Mouse (Mus musculus) heart, embryonic 15.5 days (tissue): Measurements from ENCODE around the gene Pik3r5. TPM values are rescaled to one million over a fixed set of nuclear protein-coding genes. Genes with fewer than 3 reads are reported as not detected.
A peak's percentile ranks its signal among the peaks of the same experiment; 100 is the strongest.

Experiments used
- ATAC-seq: fragments of 200-750 bp; cut with Nextera tagmentation; replicated peaks from 2 replicates; pipeline ENCODE4 v1.8.0; 2017; ENCODE audit warnings: low read depth, moderate TSS enrichment; ENCODE audit not compliant: insufficient number of reproducible peaks, insufficient read depth, low FRiP score
- H3K27ac ChIP-seq: fragments of 300-500 bp; sonication (generic); 2 replicates; pipeline ENCODE4 v1.5.1; 2015; ENCODE audit warnings: mild to moderate bottlenecking, inconsistent platforms
- H3K27me3 ChIP-seq: fragments of 300-500 bp; sonication (generic); 2 replicates; pipeline ENCODE4 v1.6.1; 2015; ENCODE audit warnings: inconsistent platforms
- H3K36me3 ChIP-seq: fragments of 300-500 bp; sonication (generic); 2 replicates; pipeline ENCODE4 v1.6.1; 2015; ENCODE audit warnings: mild to moderate bottlenecking, inconsistent platforms
- H3K4me1 ChIP-seq: fragments of 300-500 bp; sonication (generic); replicated peaks from 2 replicates; pipeline ENCODE4 v1.6.1; 2015; ENCODE audit warnings: inconsistent platforms
- H3K4me2 ChIP-seq: fragments of 300-500 bp; sonication (generic); 2 replicates; pipeline ENCODE4 v1.6.1; 2015; ENCODE audit warnings: inconsistent platforms, mild to moderate bottlenecking, moderate library complexity
- H3K4me3 ChIP-seq: fragments of 300-500 bp; sonication (generic); 2 replicates; pipeline ENCODE4 v1.5.1; 2015; ENCODE audit warnings: mild to moderate bottlenecking, inconsistent platforms
- H3K9ac ChIP-seq: fragments of 300-500 bp; sonication (generic); 2 replicates; pipeline ENCODE4 v1.6.1; 2015; ENCODE audit warnings: mild to moderate bottlenecking, inconsistent platforms
- H3K9me3 ChIP-seq: fragments of 300-500 bp; sonication (generic); replicated peaks from 2 replicates; pipeline ENCODE4 v1.6.1; 2016; ENCODE audit warnings: inconsistent platforms
- WGBS: fragments of 180-500 bp; shearing (Covaris S2); methylation state at CpG from one replicate; pipeline ENCODE4 v1.1.7; 2015; ENCODE audit warnings: mixed read lengths; 5-methylcytosine and 5-hydroxymethylcytosine counted together
- polyA plus RNA-seq: library from polyadenylated mRNA; unstranded; fragments of >200 nt; fragmentation: Nextera tagmentation; extraction: Ambion mirVana; gene quantifications from 2 replicates; pipeline ENCODE4 v1.2.1, GENCODE M21; 2015

Pik3r5 gene
- polyA plus RNA-seq, 1 experiment from 2014 or later = 0.68 TPM

DNA sequence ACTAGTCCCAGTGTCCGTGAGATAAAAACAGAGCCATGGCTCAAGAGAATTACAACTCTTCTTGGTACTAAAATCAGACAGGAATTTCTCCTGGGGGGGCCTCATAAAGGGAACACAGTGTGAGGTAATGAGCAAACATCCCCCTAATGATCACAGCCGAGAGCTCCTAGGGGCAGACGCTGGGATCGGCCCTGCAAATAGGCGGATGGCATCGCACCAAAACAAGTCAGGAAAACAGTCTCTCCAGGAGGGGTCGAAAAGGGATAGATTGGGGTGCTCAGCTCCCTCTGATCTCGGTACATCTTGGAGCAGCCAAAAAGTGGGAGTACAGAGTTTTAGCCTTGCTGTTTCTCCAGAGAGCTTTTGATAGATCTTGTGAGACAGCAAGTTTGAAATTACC lies 42.3 kb upstream of the Pik3r5 start:
- no peak for ATAC-seq
- H3K27ac ChIP-seq = peak overlapping the region; percentile 67
- H3K36me3 ChIP-seq = no peaks in the 10 kb centered on the region
- H3K9ac ChIP-seq = no peak overlapping the region
- peaks cover 78% of the 10 kb centered on the region for H3K27me3 ChIP-seq
- WGBS = 12% methylated on average over 8 of the region's 8 CpGs
- H3K4me1 ChIP-seq = peaks cover 48% of the 10 kb centered on the region
- H3K4me3 ChIP-seq = no peak overlapping the region
- no peaks in the 10 kb centered on the region for H3K9me3 ChIP-seq
- H3K4me2 ChIP-seq = peak overlapping the region; percentile 19; the same call in 1 of the 2 replicates

DNA sequence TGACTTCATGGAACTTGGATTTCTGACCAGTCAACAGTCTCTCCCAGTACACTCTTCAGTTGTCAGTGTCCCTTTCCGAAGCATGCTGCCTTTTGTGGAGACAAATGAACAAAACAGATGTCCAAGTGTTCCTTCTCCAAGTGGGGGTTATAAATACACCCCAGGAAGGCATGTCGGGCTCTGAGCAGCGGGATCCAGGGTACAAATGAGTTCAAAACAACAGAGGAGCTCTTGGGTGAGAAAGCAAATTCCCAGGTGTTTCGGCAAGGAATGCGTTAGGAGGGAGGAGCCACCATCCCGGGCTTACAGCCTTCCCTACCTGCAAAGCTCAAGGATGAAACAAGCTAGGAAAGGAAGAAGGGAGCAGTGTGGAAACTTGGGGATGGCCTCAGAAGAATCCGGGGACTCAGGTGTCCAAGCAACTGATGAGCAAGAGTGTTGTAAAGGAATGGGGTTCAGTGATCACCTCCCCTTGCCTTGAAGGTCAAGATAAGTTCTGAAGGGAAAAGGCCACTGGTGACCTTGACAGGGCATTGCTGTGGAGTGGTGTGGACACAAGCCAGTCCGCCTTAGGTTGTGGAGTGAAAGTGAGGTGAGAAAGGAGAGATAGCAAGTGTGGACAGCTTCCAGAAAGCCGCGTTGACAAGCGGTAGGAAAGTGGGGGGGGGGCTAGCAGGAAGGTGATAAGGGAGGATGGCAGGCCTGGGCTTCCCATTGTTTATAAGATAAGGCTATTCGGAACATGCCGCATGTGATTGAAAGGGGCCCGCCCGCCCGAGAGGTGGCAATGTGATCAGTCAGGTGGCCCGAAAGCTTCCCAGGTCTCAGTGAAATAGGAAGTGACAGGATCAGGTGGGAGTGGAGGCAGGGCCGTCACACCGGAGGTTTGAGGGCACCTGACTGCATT lies 41.3 kb upstream of the Pik3r5 start:
- H3K9me3 ChIP-seq = no peaks in the 10 kb centered on the region
- 4% methylated on average over 19 of the region's 19 CpGs for WGBS
- 0 out of 2 replicates have a peak overlapping the region, but pooled peaks have one; percentile 21 for H3K9ac ChIP-seq
- H3K4me1 ChIP-seq = peaks cover 38% of the 10 kb centered on the region
- H3K4me3 ChIP-seq = peak overlapping the region; percentile 6; the same call in 1 of the 2 replicates
- ATAC-seq = peak; percentile 78
- H3K27me3 ChIP-seq = peaks cover 74% of the 10 kb centered on the region
- no peaks in the 10 kb centered on the region for H3K36me3 ChIP-seq
- H3K4me2 ChIP-seq = peak overlapping the region; percentile 52
- peak overlapping the region; percentile 81 for H3K27ac ChIP-seq

DNA sequence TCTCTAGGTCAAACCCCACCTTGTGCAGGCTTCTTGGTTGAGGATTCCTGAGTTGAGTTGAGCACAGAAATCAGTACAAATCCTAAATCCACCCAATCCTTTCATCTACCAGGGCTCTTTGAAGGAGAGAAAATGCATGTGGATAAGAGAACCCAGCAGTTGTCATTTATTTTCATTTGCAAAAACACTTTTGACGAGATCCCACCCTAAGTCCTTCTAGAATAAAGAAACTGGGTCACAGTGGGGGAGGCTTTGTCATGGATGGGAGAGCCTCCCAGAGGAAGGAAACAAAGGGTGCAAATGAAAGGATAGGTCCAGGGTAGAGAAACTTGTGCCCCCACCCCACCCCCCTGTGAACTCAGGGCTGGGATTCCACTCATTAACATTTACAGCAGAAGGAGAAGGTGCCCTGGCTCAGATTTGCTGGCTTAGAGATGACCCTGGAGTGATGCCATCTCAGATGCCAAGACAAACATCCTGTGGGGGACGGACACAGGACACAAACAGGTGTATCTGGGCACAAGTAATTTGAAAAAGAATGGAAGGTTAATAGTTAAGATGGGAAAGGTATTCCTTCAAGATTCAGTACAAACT lies 37.9 kb upstream of the Pik3r5 start:
- no peaks in the 10 kb centered on the region for H3K36me3 ChIP-seq
- no peak overlapping the region for H3K4me3 ChIP-seq
- no peak overlapping the region for H3K27ac ChIP-seq
- H3K4me2 ChIP-seq = no peak overlapping the region
- no peak overlapping the region for H3K9ac ChIP-seq
- peaks cover 84% of the 10 kb centered on the region for H3K27me3 ChIP-seq
- H3K9me3 ChIP-seq = no peaks in the 10 kb centered on the region
- ATAC-seq = no peak
- 60% methylated on average over 2 of the region's 2 CpGs for WGBS
- H3K4me1 ChIP-seq = peaks cover 31% of the 10 kb centered on the region

DNA sequence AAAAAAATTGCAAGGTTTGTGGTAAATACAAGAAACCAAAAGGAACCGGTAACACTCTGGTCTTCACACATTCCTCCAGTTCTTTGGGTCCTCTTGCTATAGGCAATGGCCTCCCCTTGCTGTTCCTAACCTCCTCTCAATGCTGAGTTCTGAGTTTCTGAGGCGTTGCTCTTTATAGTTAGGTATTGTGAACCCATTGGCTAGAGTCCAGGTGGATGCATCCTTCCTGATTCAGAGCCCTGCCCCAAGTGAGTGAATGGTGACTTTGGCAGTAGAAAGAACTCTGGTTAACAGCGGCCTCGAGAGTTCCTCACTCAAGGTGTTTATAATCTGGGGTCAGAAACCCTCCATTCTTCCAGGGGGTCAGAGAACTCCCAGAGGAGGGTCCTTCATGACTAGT lies 37.2 kb upstream of the Pik3r5 start:
- 42% methylated on average over 4 of the region's 4 CpGs for WGBS
- Histone ChIP-seq H3K27me3 (peaks cover 84% of the 10 kb centered on the region), H3K27ac (no peak overlapping the region)

DNA sequence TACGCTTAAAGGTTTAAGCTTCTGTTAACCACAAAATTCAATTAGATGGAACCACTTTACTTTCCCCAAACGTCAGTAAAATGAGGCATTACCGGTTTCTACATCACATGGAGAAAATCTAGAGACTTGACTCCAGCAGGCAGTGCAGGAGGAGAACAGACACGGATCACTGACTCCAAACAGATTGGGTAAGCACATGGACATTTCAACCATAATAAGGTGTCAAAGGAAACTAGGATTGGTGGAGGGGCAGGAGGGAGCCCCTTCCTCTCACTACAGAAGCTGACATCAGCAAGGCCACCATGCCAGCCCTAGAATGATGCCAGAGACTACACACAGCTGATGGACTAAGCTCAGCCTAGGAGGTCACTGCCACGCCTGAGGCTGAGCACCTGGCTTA lies 36.4 kb upstream of the Pik3r5 start:
- no peak overlapping the region for H3K9ac ChIP-seq
- ATAC-seq = no peak
- no peak overlapping the region for H3K4me2 ChIP-seq
- H3K4me1 ChIP-seq = peaks cover 37% of the 10 kb centered on the region
- H3K27me3 ChIP-seq = peaks cover 90% of the 10 kb centered on the region
- no peaks in the 10 kb centered on the region for H3K9me3 ChIP-seq
- WGBS = 69% methylated on average over 5 of the region's 5 CpGs
- no peaks in the 10 kb centered on the region for H3K36me3 ChIP-seq
- no peak overlapping the region for H3K27ac ChIP-seq
- no peak overlapping the region for H3K4me3 ChIP-seq

More for the DNA sequence above, 37.2 kb upstream of the Pik3r5 start:
- H3K4me3 ChIP-seq = no peak overlapping the region
- ATAC-seq = no peak
- H3K36me3 ChIP-seq = no peaks in the 10 kb centered on the region
- H3K9ac ChIP-seq = no peak overlapping the region
- no peaks in the 10 kb centered on the region for H3K9me3 ChIP-seq
- peaks cover 34% of the 10 kb centered on the region for H3K4me1 ChIP-seq
- H3K4me2 ChIP-seq = no peak overlapping the region

DNA sequence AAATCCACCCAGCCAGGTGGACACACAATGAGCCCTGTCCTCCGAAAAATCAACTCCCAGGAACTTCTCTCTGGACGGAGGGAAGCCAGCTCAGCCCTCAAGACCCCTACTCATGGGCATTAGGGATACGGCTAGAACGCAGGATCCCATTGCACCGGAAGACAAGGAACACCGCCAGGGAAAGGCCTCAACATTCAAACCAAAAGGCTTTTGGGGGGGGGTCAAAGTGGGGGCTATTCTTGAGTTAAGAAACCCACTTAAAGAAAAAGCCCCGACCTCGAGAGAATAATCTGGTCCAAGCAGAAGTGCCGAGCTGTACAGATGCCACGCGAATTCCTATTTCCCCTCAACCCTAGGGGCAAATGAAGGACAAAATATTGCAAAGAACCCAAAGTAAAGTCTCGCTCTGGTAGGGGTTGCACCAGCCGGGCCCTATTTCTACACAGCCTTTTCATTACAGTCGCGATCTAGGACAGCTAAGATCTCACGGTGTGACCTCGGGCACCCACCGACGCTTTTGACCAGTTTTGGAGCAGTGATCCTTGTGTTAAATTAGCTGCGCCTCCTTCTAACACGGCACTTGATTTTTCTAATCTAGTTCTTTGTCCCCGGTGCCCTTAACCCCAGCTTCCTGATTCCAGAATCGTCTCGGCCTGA lies 32.9 kb upstream of the Pik3r5 start:
- H3K36me3 ChIP-seq = no peaks in the 10 kb centered on the region
- peaks cover 91% of the 10 kb centered on the region for H3K27me3 ChIP-seq
- peak overlapping the region; percentile 68 for H3K9ac ChIP-seq
- H3K27ac ChIP-seq = peak overlapping the region; percentile 72
- 20% methylated on average over 24 of the region's 24 CpGs for WGBS
- peaks cover 25% of the 10 kb centered on the region for H3K4me1 ChIP-seq
- no peaks in the 10 kb centered on the region for H3K9me3 ChIP-seq
- H3K4me3 ChIP-seq = peak overlapping the region; percentile 61
- no peak for ATAC-seq
- peak overlapping the region; percentile 97 for H3K4me2 ChIP-seq

DNA sequence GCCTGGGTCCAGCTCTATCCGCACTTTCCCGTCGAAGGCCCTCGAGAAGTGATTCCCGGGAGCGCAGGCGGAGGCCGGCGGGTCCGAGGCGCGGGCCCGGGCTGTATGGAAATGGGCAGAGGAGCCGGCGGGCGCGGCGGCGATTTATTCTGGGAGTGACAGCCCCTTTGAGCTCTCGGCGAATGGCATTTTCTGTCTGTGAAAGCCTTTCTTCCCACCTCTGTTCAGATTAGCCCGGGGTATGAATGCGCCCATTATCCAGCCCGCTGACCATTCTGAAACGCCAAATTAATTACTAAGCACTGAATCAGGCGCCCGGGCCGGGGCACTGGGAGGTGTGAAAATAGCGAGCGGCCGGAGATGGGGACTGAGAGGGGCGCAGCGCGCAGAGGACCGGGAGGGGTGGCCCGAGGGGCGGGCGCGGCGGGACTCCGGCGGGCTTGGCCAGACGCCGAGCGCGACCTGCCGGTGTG lies 32.3 kb upstream of the Pik3r5 start:
- H3K36me3 ChIP-seq = no peaks in the 10 kb centered on the region
- H3K27me3 ChIP-seq = peaks cover 88% of the 10 kb centered on the region
- H3K4me1 ChIP-seq = peaks cover 25% of the 10 kb centered on the region
- peak overlapping the region; percentile 61 for H3K4me3 ChIP-seq
- WGBS = 1% methylated on average over 47 of the region's 47 CpGs
- no peaks in the 10 kb centered on the region for H3K9me3 ChIP-seq
- H3K27ac ChIP-seq = peak overlapping the region; percentile 72
- H3K4me2 ChIP-seq = peak overlapping the region; percentile 97
- H3K9ac ChIP-seq = peak overlapping the region; percentile 68
- peak; percentile 40 for ATAC-seq

DNA sequence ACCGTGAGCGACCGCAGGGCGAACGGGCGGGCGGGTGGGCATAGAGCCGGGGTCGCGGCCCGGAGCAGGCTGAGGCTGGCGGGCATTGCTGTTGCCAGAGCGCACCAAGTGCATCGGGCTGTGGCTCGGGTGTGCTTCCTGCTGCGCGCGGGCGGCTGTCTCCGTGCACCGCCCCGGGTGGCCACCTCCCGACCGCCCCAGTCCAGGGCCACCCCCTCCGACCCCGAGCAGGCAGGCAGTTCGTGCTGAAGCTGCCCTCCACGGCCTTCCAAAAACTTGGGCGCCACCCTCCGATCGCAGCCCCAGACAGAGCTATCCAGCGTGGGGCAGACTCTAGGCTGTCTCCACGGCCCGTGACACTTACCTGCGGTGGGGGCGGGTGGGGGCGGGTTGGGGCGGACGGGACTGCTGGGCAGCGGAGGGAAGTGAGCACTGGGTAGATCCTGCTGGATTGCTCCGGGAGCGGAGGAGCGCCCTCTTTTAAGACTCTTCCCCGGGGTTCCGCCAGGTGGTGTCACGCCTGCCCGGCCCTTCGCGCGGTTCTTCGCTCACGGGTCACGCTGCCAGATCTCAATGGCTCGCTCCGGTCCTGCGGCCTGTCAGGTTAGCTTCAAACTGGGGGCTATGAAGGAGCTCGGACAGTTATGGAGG lies 31.8 kb upstream of the Pik3r5 start:
- Histone ChIP-seq H3K27me3 (peaks cover 84% of the 10 kb centered on the region), H3K4me3 (peak overlapping the region; percentile 61), H3K4me2 (peak overlapping the region; percentile 97), H3K9ac (peak overlapping the region; percentile 68), H3K4me1 (peaks cover 25% of the 10 kb centered on the region), H3K36me3 (no peaks in the 10 kb centered on the region), H3K27ac (peak overlapping the region; percentile 72), H3K9me3 (no peaks in the 10 kb centered on the region)
- WGBS = under 1% methylated on average over 53 of the region's 57 CpGs
- peak; percentile 50 for ATAC-seq

DNA sequence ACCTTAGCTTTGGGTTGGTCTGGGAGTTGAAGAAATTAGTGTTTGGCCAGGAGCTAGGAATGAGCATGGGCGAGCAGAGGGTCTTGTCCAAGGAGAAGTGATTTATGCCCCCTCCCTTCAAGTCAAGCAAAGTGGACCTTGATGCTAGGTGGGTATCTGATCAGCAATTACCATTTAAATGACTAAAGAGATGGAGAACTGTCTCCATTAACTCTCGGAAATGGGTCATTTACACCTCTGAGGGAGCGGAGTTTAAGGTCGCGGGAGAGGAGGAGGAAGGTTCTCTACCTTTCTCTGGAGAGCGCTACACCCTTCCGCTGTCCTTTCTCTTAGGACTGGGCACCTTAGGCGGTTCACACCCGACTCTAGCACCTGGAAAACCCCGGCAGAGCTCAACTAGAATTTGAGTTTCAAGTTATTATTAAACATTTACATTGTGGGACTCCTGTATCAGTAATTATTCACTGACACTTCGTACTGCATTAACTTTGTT lies 31.1 kb upstream of the Pik3r5 start, which contains the start of gene Ntn1:
Gene Ntn1 (minus strand): TSS at position 97 of the 493 bp plus-strand sequence.
- Histone ChIP-seq H3K27ac (peak within 1 kb of the TSS; percentile 72), H3K4me1 (peaks cover 25% of the 10 kb centered on the region), H3K4me2 (peak within 1 kb of the TSS; percentile 97), H3K27me3 (peaks cover 80% of the 10 kb centered on the region), H3K36me3 (no peaks in the 10 kb centered on the region), H3K9ac (peak within 1 kb of the TSS; percentile 68), H3K4me3 (peak within 1 kb of the TSS; percentile 61), H3K9me3 (no peaks in the 10 kb centered on the region)
- WGBS = 24% methylated on average over 11 of the region's 11 CpGs
- no peak for ATAC-seq

DNA sequence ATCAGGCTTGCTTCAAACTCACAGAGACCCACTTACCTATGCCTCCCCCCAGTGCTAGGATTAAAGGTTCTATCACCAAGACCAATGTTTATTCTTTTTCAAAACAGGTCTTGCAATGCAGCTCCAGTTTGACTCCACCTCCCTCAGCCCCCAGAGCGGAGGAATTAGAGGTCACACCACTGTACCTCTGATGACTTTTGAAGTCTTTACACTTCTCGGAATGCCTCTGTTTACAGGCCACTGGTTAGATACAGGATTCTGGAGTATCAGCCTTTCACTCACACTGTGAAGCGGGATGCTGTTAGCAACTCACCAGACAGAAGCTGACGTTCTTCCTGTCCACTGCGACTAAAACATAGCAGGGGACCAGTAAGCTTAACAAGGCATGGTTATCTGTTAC lies 30.5 kb upstream of the Pik3r5 start:
- peaks cover 74% of the 10 kb centered on the region for H3K27me3 ChIP-seq
- H3K36me3 ChIP-seq = no peaks in the 10 kb centered on the region
- H3K4me1 ChIP-seq = peaks cover 29% of the 10 kb centered on the region
- H3K4me2 ChIP-seq = no peak overlapping the region
- no peak for ATAC-seq
- H3K4me3 ChIP-seq = no peak overlapping the region
- no peak overlapping the region for H3K27ac ChIP-seq
- no peaks in the 10 kb centered on the region for H3K9me3 ChIP-seq
- 31% methylated on average over 5 of the region's 5 CpGs for WGBS
- H3K9ac ChIP-seq = no peak overlapping the region
